Mouse (Mus musculus) neural tube, embryonic 11.5 days (tissue): ENCODE results near the gene H2al1i. TPM values are rescaled to one million over a fixed set of nuclear protein-coding genes. Genes with fewer than 3 reads are reported as not detected.
"Not testable (repeated sequence)": the region's sequence is repeated elsewhere in the genome, so short reads cannot be mapped to it uniquely, and the experiment has no call there.

Source experiments
- ATAC-seq: fragments of 200-750 bp; cut with Nextera tagmentation; 2 replicates; pipeline ENCODE4 v1.8.0; 2017; ENCODE audit warnings: moderate number of reproducible peaks, mild to moderate bottlenecking, moderate TSS enrichment, moderate library complexity; ENCODE audit not compliant: insufficient read depth, low FRiP score, low TSS enrichment
- DNase-seq: peaks from one replicate; pipeline ENCODE4 v3.0.0-alpha.2; 2015; ENCODE audit warnings: low spot score
- H3K27ac ChIP-seq: fragments of 300-500 bp; sonication (generic); 2 replicates; pipeline ENCODE4 v1.5.1; 2014; ENCODE audit warnings: low read depth, mild to moderate bottlenecking, low read length
- H3K27me3 ChIP-seq: fragments of 300-500 bp; sonication (generic); 2 replicates; pipeline ENCODE4 v1.6.1; 2014; ENCODE audit warnings: mild to moderate bottlenecking, low read length, mixed read lengths; ENCODE audit not compliant: control insufficient read depth, insufficient read depth
- H3K36me3 ChIP-seq: fragments of 300-500 bp; sonication (generic); 2 replicates; pipeline ENCODE4 v1.6.1; 2014; ENCODE audit warnings: mild to moderate bottlenecking, low read length, moderate library complexity, mixed read lengths; ENCODE audit not compliant: control insufficient read depth, insufficient read depth
- H3K4me1 ChIP-seq: fragments of 300-500 bp; sonication (generic); 2 replicates; pipeline ENCODE4 v1.6.1; 2014; ENCODE audit warnings: low read length, mixed read lengths; ENCODE audit not compliant: control insufficient read depth, insufficient read depth
- H3K4me2 ChIP-seq: fragments of 300-500 bp; sonication (generic); 2 replicates; pipeline ENCODE4 v1.6.1; 2014; ENCODE audit warnings: low read depth, mild to moderate bottlenecking, moderate library complexity
- H3K4me3 ChIP-seq: fragments of 300-500 bp; sonication (generic); 2 replicates; pipeline ENCODE4 v1.5.1; 2014; ENCODE audit warnings: low read depth, low read length
- H3K9ac ChIP-seq: fragments of 300-500 bp; sonication (generic); 2 replicates; pipeline ENCODE4 v1.6.1; 2014; ENCODE audit warnings: mild to moderate bottlenecking, low read length
- H3K9me3 ChIP-seq: fragments of 300-500 bp; sonication (generic); 2 replicates; pipeline ENCODE4 v1.6.1; 2016; ENCODE audit warnings: low read length; ENCODE audit not compliant: control insufficient read depth
- WGBS: fragments of 180-500 bp; shearing (Covaris S2); extraction: QIAGEN DNeasy Blood & Tissue Kit; methylation state at CpG from one replicate; pipeline ENCODE4 v1.1.7; 2014; 5-methylcytosine and 5-hydroxymethylcytosine counted together
- polyA plus RNA-seq: library from polyadenylated mRNA; unstranded; fragments of >200 nt; fragmentation: Nextera tagmentation; extraction: Ambion mirVana; gene quantifications from 2 replicates; pipeline ENCODE4 v1.2.1, GENCODE M21; 2014

H2al1i gene
- polyA plus RNA-seq, 1 experiment from 2014 or later, result not detected

DNA sequence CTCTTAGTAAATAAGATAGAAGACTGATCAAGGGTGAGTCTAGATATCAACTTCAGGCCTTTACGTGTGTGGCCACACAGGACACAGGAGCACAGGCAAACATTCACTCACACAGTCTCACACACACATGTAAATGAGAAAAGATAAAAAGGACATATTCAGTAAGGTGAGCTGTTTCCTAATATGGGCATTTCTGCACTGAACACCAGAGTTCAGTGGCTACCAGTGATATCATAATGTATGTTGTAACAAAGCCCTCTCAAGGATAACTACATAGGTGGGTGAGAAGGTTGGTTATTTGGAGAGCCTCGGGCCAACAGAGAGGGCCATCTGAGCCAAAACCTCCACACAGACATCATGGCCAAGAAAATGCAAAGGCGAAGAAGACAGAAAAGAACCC, 12.8 kb upstream of the H2al1i start, which contains the start of gene H2al1e:
Gene H2al1e, plus strand, starts transcription at position 301 of the 400 bp plus-strand sequence.
- not testable (repeated sequence) for H3K9ac ChIP-seq, ATAC-seq, H3K4me2 ChIP-seq, H3K36me3 ChIP-seq, H3K9me3 ChIP-seq, H3K4me1 ChIP-seq, H3K27me3 ChIP-seq, DNase-seq, H3K27ac ChIP-seq, H3K4me3 ChIP-seq
- WGBS, result no CpG with 5 or more reads among the region's 3 CpGs

DNA sequence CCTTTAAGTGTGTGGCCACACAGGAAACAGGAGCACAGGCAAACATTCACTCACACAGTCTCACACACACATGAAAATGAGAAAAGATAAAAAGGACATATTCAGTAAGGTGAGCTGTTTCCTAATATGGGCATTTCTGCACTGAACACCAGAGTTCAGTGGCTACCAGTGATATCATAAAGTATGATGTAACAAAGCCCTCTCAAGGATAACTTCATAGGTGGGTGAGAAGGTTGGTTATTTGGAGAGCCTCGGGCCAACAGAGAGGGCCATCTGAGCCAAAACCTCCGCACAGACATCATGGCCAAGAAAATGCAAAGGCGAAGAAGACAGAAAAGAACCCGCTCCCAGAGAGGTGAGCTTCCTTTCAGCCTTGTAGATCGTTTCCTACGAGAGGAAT, 9.6 kb upstream of the H2al1i start, which contains the start of gene H2al1f:
Gene H2al1f, plus strand, starts transcription at position 301 of the 400 bp plus-strand sequence.
- H3K36me3 ChIP-seq, ATAC-seq, H3K4me3 ChIP-seq, H3K9ac ChIP-seq, H3K4me1 ChIP-seq, H3K4me2 ChIP-seq, H3K9me3 ChIP-seq, H3K27me3 ChIP-seq, DNase-seq, H3K27ac ChIP-seq: not testable (repeated sequence)
- WGBS, result no CpG with 5 or more reads among the region's 6 CpGs

DNA sequence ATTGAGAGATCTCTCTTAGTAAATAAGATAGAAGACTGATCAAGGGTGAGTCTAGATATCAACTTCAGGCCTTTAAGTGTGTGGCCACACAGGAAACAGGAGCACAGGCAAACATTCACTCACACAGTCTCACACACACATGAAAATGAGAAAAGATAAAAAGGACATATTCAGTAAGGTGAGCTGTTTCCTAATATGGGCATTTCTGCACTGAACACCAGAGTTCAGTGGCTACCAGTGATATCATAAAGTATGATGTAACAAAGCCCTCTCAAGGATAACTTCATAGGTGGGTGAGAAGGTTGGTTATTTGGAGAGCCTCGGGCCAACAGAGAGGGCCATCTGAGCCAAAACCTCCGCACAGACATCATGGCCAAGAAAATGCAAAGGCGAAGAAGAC, 6.5 kb upstream of the H2al1i start, which contains the start of gene H2al1g:
Gene H2al1g, plus strand, starts transcription at position 301 of the 400 bp plus-strand sequence.
- not testable (repeated sequence) for H3K9me3 ChIP-seq, ATAC-seq, H3K4me3 ChIP-seq, H3K4me2 ChIP-seq, DNase-seq, H3K4me1 ChIP-seq, H3K27ac ChIP-seq, H3K27me3 ChIP-seq, H3K9ac ChIP-seq, H3K36me3 ChIP-seq
- WGBS, result no CpG with 5 or more reads among the region's 3 CpGs

DNA sequence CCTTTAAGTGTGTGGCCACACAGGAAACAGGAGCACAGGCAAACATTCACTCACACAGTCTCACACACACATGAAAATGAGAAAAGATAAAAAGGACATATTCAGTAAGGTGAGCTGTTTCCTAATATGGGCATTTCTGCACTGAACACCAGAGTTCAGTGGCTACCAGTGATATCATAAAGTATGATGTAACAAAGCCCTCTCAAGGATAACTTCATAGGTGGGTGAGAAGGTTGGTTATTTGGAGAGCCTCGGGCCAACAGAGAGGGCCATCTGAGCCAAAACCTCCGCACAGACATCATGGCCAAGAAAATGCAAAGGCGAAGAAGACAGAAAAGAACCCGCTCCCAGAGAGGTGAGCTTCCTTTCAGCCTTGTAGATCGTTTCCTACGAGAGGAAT, 3.3 kb upstream of the H2al1i start, which contains the start of gene H2al1h:
Gene H2al1h, plus strand, starts transcription at position 301 of the 400 bp plus-strand sequence.
- not testable (repeated sequence) for H3K9ac ChIP-seq, H3K36me3 ChIP-seq, H3K27me3 ChIP-seq, H3K4me2 ChIP-seq, H3K9me3 ChIP-seq, H3K27ac ChIP-seq, H3K4me3 ChIP-seq, H3K4me1 ChIP-seq, DNase-seq, ATAC-seq
- WGBS, result no CpG with 5 or more reads among the region's 6 CpGs

DNA sequence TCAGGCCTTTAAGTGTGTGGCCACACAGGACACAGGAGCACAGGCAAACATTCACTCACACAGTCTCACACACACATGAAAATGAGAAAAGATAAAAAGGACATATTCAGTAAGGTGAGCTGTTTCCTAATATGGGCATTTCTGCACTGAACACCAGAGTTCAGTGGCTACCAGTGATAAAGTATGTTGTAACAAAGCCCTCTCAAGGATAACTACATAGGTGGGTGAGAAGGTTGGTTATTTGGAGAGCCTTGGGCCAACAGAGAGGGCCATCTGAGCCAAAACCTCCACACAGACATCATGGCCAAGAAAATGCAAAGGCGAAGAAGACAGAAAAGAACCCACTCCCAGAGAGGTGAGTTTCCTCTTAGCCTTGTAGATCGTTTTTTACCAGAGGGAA, 3.1 kb downstream of the H2al1i start, which contains the start of gene H2al1j:
Gene H2al1j, plus strand, starts transcription at position 301 of the 400 bp plus-strand sequence.
- not testable (repeated sequence) for H3K9me3 ChIP-seq, DNase-seq

DNA sequence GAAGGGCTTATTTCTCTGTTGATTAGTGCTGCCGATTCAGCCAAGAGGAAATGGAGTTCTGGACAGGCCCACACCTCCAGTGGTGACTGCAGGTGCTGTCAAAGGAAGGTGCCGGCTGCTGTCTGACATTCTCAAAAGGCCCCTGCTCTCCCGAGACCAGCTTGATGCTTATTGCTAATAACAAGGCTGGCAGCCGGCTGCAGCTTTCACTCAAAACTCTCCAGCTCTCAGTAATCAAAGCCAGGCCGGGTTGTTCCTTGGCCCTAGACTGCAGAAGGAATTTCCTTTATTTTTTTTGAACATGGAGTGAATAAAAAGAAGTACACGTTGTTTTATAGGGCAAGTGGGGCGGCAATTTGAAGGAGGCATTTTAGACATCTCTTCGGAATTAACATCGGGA, 21.3 kb downstream of the H2al1i start:
- no peaks in the 10 kb centered on the region for H3K9me3 ChIP-seq
- 72% methylated on average over 9 of the region's 9 CpGs for WGBS
- H3K27me3 ChIP-seq, result no peaks in the 10 kb centered on the region
- no peak overlapping the region for H3K9ac ChIP-seq
- no peak overlapping the region for H3K4me3 ChIP-seq
- H3K27ac ChIP-seq, result no peak overlapping the region
- ATAC-seq, result no peak
- H3K36me3 ChIP-seq, result no peaks in the 10 kb centered on the region
- H3K4me2 ChIP-seq, result no peak overlapping the region
- no peak for DNase-seq
- no peaks in the 10 kb centered on the region for H3K4me1 ChIP-seq

More for the DNA sequence above, 3.1 kb downstream of the H2al1i start, which contains the start of gene H2al1j:
- H3K4me1 ChIP-seq, H3K4me2 ChIP-seq, H3K27ac ChIP-seq, H3K4me3 ChIP-seq, H3K36me3 ChIP-seq, ATAC-seq, H3K27me3 ChIP-seq, H3K9ac ChIP-seq: not testable (repeated sequence)
- 87% methylated on average over 2 of the region's 2 CpGs for WGBS

DNA sequence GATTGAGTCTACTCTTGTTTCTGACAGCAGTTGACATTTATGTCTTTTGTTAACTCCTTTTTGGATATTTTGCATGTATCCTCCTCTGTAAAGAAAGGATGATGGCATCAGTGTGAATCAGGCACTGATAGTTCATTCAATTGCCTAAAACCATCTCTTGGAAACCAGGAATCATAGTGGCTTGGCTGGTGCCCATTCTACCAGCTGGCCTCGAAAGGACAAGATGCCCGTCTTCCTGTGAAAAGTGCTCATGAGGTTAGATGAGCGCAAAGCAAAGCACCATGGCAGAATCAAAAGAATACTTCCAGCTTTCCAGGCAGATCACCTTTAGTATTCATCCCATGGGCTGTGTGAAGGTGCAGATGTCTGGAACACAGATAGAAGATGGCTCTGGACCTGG, 22.3 kb downstream of the H2al1i start:
- no peaks in the 10 kb centered on the region for H3K27me3 ChIP-seq

DNA sequence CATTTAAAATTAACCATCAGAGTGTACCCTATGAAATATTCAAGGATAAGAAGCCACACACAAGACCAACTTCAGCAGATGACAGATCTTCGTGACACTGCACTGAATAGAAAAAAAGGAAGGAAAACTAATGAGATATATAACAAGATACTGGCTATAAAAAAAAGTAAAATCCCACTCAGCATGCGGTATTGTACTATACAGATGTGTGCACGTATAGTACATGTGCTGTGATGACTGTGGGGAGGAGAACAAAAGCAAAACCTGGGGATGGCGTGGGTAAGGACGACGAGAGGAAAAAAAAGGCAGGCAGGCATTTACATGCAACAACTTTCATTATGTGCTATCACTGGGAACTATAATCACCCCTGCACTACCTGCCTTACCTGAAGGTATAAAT, 36.4 kb downstream of the H2al1i start:
- Histone ChIP-seq H3K27me3 (0 out of 2 replicates have a peak, but pooled peaks cover 2% of the 10 kb centered on the region), H3K36me3 (no peaks in the 10 kb centered on the region), H3K9ac (no peak overlapping the region), H3K9me3 (no peaks in the 10 kb centered on the region), H3K4me3 (no peak overlapping the region), H3K4me1 (no peaks in the 10 kb centered on the region), H3K4me2 (no peak overlapping the region), H3K27ac (no peak overlapping the region)
- ATAC-seq, result no peak
- no peak for DNase-seq
- WGBS, result 92% methylated on average over 6 of the region's 6 CpGs

More for the DNA sequence above, 22.3 kb downstream of the H2al1i start:
- Histone ChIP-seq H3K36me3 (no peaks in the 10 kb centered on the region), H3K4me1 (no peaks in the 10 kb centered on the region), H3K27ac (no peak overlapping the region), H3K9ac (no peak overlapping the region), H3K4me3 (no peak overlapping the region), H3K4me2 (no peak overlapping the region), H3K9me3 (no peaks in the 10 kb centered on the region)
- ATAC-seq (no peak), DNase-seq (no peak)
- WGBS, result 93% methylated on average over 3 of the region's 3 CpGs

DNA sequence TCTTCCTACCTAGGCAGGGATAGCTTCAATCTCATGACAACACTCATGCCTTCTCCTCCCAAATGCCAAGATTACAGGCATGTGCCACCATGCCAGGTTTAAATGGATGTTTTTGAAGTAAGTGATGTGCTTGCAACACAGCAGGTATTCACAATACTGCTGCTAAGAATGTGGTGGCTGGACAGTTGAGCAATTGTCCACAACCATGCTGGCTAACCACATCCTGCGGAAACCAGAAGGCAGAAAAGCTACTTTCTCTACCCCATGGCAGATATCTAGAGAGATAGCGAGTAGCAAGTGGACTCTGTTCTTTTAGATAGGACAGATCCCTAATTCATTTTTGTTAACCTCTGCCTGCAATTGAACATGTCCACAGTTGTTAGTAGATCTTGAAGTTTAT, 36.8 kb downstream of the H2al1i start:
- no peak for ATAC-seq
- Histone ChIP-seq H3K27ac (no peak overlapping the region), H3K4me1 (no peaks in the 10 kb centered on the region), H3K36me3 (no peaks in the 10 kb centered on the region), H3K27me3 (0 out of 2 replicates have a peak, but pooled peaks cover 2% of the 10 kb centered on the region), H3K9me3 (no peaks in the 10 kb centered on the region), H3K4me3 (no peak overlapping the region), H3K4me2 (no peak overlapping the region), H3K9ac (no peak overlapping the region)
- WGBS, result 91% methylated on average over 2 of the region's 2 CpGs
- DNase-seq, result no peak
